Mouse (Mus musculus) heart, embryonic 16.5 days (tissue): Measurements from ENCODE around the gene Mgat5. TPM values are rescaled to one million over a fixed set of nuclear protein-coding genes. Genes with fewer than 3 reads are reported as not detected.
A peak's percentile ranks its signal among the peaks of the same experiment; 100 is the strongest.

Source experiments
- ATAC-seq: fragments of 200-750 bp; cut with Nextera tagmentation; replicated peaks from 2 replicates; pipeline ENCODE4 v1.8.0; 2017; ENCODE audit warnings: moderate number of reproducible peaks; ENCODE audit not compliant: insufficient read depth, low FRiP score; ENCODE audit errors: extremely low read depth
- H3K27ac ChIP-seq: fragments of 300-500 bp; sonication (generic); 2 replicates; pipeline ENCODE4 v1.5.1; 2014; ENCODE audit warnings: mild to moderate bottlenecking, low read length, control low read depth, moderate library complexity
- H3K27me3 ChIP-seq: fragments of 300-500 bp; sonication (generic); 2 replicates; pipeline ENCODE4 v1.6.1; 2014; ENCODE audit warnings: low read length, mixed read lengths; ENCODE audit not compliant: control insufficient read depth, insufficient read depth
- H3K36me3 ChIP-seq: fragments of 300-500 bp; sonication (generic); 2 replicates; pipeline ENCODE4 v1.6.1; 2014; ENCODE audit not compliant: control insufficient read depth, insufficient read depth
- H3K4me1 ChIP-seq: fragments of 300-500 bp; sonication (generic); 2 replicates; pipeline ENCODE4 v1.6.1; 2014; ENCODE audit warnings: low read length, mixed read lengths; ENCODE audit not compliant: control insufficient read depth, insufficient read depth
- H3K4me2 ChIP-seq: fragments of 300-500 bp; sonication (generic); 2 replicates; pipeline ENCODE4 v1.6.1; 2014; ENCODE audit warnings: low read depth, mild to moderate bottlenecking, control low read depth, low read length
- H3K4me3 ChIP-seq: fragments of 300-500 bp; sonication (generic); 2 replicates; pipeline ENCODE4 v1.5.1; 2014; ENCODE audit warnings: mild to moderate bottlenecking, control low read depth, low read length
- H3K9ac ChIP-seq: fragments of 300-500 bp; sonication (generic); 2 replicates; pipeline ENCODE4 v1.6.1; 2014; ENCODE audit warnings: low read length, control low read depth
- H3K9me3 ChIP-seq: fragments of 300-500 bp; sonication (generic); replicated peaks from 2 replicates; pipeline ENCODE4 v1.6.1; 2016; ENCODE audit warnings: low read length; ENCODE audit not compliant: control insufficient read depth
- WGBS: fragments of 180-500 bp; shearing (Covaris S2); extraction: QIAGEN DNeasy Blood & Tissue Kit; methylation state at CpG from one replicate; pipeline ENCODE4 v1.1.7; 2014; 5-methylcytosine and 5-hydroxymethylcytosine counted together
- polyA plus RNA-seq: library from polyadenylated mRNA; unstranded; fragments of >200 nt; fragmentation: Nextera tagmentation; extraction: Ambion mirVana; gene quantifications from 2 replicates; pipeline ENCODE4 v1.2.1, GENCODE M21; 2015

Gene Mgat5
- polyA plus RNA-seq, 1 experiment from 2014 or later, result 5.1 TPM

DNA sequence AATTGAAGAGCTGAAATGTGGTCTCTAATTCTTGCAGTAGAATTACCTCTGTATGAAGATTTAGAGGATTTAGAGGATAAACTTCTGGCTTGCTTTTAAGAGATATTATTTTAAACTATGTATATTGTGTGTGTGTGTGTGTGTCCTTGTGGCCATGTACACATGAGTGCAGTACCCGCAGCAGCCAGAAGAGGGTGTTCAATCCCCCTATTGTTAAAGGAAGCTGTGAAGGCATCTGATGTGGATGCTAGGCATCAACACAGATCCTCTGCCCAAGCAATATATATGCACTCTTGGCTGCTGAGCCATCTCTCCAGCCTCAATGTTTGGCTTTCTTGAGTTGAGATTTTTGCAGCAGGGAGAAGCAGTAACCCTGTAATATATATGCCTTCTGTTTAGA, 75.4 kb downstream of the Mgat5 start:
- no peaks in the 10 kb centered on the region for H3K4me1 ChIP-seq
- H3K4me2 ChIP-seq, result no peak overlapping the region
- ATAC-seq, result no peak

DNA sequence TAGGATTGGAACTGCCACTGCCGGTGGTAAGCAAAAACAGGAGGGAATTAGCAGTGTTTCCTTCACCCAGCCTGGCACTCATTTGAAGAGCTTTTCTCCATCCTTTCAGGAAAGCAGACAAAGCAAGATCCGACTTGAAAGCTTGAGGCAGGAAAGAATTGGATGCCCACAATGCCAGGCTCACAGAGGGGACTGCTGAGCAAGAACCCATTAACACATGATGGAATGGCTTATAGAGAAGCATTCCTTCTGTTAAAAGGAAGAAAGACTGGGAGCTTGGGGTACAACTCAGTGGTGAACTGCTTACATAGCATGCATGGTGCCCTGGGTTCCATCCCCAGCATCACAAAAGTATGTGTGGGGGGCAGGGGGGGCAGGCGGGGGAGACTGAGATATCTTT, 80.2 kb downstream of the Mgat5 start:
- Histone ChIP-seq H3K4me3 (no peak overlapping the region), H3K36me3 (no peaks in the 10 kb centered on the region), H3K9me3 (no peaks in the 10 kb centered on the region), H3K4me1 (no peaks in the 10 kb centered on the region), H3K9ac (no peak overlapping the region), H3K27me3 (no peaks in the 10 kb centered on the region), H3K4me2 (no peak overlapping the region), H3K27ac (no peak overlapping the region)
- 86% methylated on average over 3 of the region's 3 CpGs for WGBS
- ATAC-seq, result no peak

More for the DNA sequence above, 75.4 kb downstream of the Mgat5 start:
- no peak overlapping the region for H3K27ac ChIP-seq
- no peaks in the 10 kb centered on the region for H3K36me3 ChIP-seq
- H3K4me3 ChIP-seq, result no peak overlapping the region
- 95% methylated on average over 1 of the region's 1 CpGs for WGBS
- H3K9ac ChIP-seq, result no peak overlapping the region
- no peaks in the 10 kb centered on the region for H3K9me3 ChIP-seq
- no peaks in the 10 kb centered on the region for H3K27me3 ChIP-seq

DNA sequence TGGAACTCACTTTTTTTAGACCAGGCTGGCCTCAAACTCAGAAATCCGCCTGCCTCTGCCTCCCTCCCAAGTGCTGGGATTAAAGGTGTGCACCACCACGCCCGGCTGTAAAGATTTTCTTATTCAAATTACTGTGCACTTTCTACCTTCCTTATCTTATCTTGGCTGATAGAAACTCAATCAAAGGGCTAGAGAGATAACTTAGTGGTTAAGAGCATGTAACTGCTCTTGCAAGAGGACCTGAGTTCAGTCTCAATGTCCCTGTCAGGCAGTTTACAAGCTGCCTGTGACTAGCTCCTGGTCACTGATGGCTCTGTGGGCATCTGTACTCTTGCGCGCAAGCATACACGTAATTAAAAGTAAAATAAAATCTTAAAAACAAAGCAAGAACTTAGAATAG, 82.7 kb downstream of the Mgat5 start:
- Histone ChIP-seq H3K36me3 (no peaks in the 10 kb centered on the region), H3K4me3 (no peak overlapping the region), H3K4me2 (no peak overlapping the region), H3K27ac (no peak overlapping the region), H3K9me3 (no peaks in the 10 kb centered on the region), H3K27me3 (no peaks in the 10 kb centered on the region), H3K9ac (no peak overlapping the region), H3K4me1 (no peaks in the 10 kb centered on the region)
- ATAC-seq, result no peak
- WGBS, result 80% methylated on average over 6 of the region's 6 CpGs

DNA sequence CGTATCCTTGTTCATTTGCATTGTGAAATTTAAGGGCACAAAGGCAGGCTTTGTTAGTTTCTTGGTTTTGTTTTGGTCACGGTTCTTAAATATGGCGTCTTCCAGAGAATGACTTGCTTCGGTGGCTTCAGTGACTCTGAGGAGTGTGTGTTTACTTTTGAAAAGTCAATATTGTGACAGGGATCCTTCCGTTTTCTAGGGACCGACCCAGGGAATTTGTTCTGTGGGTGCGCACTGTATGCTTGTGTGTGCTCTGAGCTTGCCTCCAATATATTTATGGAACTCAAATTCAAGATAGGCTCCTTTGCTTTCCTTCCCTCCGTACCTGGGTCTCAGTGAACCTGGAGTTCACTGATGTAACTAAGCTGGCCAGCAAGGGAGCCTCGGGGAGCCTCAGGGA, 86.1 kb downstream of the Mgat5 start:
- no peaks in the 10 kb centered on the region for H3K36me3 ChIP-seq
- no peak overlapping the region for H3K9ac ChIP-seq
- no peak overlapping the region for H3K27ac ChIP-seq
- H3K9me3 ChIP-seq, result no peaks in the 10 kb centered on the region
- no peaks in the 10 kb centered on the region for H3K4me1 ChIP-seq
- WGBS, result 76% methylated on average over 9 of the region's 9 CpGs
- H3K27me3 ChIP-seq, result no peaks in the 10 kb centered on the region
- no peak for ATAC-seq
- no peak overlapping the region for H3K4me3 ChIP-seq
- H3K4me2 ChIP-seq, result no peak overlapping the region

DNA sequence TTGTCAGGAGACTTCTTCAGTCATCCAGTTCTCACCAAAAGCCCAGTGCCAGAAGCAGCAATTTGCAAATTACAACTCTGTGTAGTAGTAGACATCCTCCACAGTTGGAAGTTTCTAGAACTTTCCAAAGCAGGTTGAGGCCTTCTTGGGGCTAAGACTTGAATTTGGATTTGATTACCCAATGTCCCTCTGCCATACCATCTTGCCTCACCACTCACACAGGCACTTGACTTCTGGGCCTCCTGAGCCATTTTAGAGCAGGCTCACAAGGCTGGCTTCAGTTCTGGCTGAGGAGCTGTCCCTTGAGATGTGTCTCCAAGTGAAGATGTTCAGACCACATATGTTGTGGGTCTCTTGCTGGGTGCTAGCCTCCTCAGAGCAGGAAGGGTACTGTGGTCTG, 86.9 kb downstream of the Mgat5 start:
- ATAC-seq, result no peak
- H3K4me3 ChIP-seq, result no peak overlapping the region
- H3K27ac ChIP-seq, result no peak overlapping the region
- H3K27me3 ChIP-seq, result no peaks in the 10 kb centered on the region
- peaks cover 4% of the 10 kb centered on the region; the same call in 1 of the 2 replicates for H3K4me1 ChIP-seq
- no peaks in the 10 kb centered on the region for H3K9me3 ChIP-seq
- no peaks in the 10 kb centered on the region for H3K36me3 ChIP-seq
- no peak overlapping the region for H3K4me2 ChIP-seq
- no peak overlapping the region for H3K9ac ChIP-seq

DNA sequence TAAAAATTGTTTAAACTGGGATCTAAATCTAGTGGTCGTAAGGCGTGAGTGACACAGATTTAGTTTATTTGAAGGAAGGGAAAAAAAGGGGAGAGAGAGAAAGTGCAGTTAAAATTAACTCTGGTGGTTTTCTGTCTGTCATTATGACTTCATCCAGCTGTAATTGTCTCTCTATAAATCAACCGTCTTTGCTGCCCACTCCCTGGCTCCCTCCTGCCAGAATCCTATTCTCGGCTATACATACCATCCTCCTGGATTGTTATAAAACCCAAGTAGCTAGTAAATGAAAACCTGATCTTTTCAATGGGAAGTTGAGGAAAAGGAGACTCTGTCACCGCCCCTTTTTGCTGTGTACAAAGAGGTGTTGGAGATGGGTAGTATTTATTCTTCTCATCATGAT, 88.5 kb downstream of the Mgat5 start:
- Histone ChIP-seq H3K9ac (no peak overlapping the region), H3K4me1 (peaks cover 5% of the 10 kb centered on the region; the same call in 1 of the 2 replicates), H3K27ac (no peak overlapping the region), H3K27me3 (no peaks in the 10 kb centered on the region), H3K9me3 (no peaks in the 10 kb centered on the region), H3K4me2 (no peak overlapping the region), H3K4me3 (no peak overlapping the region), H3K36me3 (no peaks in the 10 kb centered on the region)
- no peak for ATAC-seq
- 63% methylated on average over 5 of the region's 5 CpGs for WGBS

DNA sequence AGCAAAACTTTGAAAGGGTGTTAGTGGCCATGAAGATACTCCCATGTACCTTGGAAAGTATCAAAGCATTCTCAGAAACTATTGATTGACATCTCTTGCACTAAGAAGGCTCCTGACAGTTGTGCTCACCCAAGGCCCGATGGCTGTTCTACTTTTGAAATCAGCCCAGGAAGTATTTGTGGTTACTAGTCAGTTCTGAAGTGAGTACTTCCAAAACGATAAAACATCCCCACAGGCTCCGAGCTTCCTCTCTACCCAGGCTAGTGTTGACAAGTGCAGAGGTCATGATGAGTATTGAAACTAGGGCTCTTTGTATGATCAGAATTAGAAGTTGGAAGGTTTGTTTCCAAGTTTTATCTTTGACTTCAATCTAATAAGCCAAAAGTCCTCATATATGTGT, 92.0 kb downstream of the Mgat5 start:
- Histone ChIP-seq H3K9ac (no peak overlapping the region), H3K4me1 (peaks cover 5% of the 10 kb centered on the region; the same call in 1 of the 2 replicates), H3K9me3 (no peaks in the 10 kb centered on the region), H3K27ac (no peak overlapping the region), H3K4me2 (no peak overlapping the region), H3K36me3 (no peaks in the 10 kb centered on the region), H3K27me3 (no peaks in the 10 kb centered on the region), H3K4me3 (no peak overlapping the region)
- 54% methylated on average over 3 of the region's 3 CpGs for WGBS
- no peak; the same call in 1 of the 2 replicates for ATAC-seq

DNA sequence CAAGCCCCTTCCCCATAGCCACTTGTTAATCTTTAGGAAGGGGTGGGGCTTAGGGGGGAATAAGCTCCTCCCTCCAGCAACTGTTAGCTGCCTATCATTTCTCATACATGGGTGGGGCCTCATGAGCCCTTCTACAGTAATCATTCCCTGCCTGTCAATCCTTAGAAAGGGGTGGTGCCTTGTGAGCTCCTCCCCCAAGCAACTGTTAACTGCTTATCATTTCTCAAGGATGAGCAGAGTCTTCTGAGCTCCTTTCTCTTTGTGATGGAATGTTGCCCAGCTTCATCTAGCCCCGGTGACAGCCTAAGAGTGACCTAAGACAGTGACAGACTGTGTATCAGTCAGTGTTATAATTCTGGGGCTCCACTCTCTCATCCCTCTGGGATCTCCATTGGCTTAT, 95.0 kb downstream of the Mgat5 start:
- Histone ChIP-seq H3K27ac (no peak overlapping the region), H3K27me3 (no peaks in the 10 kb centered on the region), H3K4me3 (no peak overlapping the region), H3K36me3 (no peaks in the 10 kb centered on the region), H3K9me3 (no peaks in the 10 kb centered on the region), H3K4me2 (no peak overlapping the region), H3K9ac (no peak overlapping the region), H3K4me1 (peaks cover 12% of the 10 kb centered on the region)
- WGBS, result 68% methylated on average over 1 of the region's 1 CpGs
- no peak for ATAC-seq

DNA sequence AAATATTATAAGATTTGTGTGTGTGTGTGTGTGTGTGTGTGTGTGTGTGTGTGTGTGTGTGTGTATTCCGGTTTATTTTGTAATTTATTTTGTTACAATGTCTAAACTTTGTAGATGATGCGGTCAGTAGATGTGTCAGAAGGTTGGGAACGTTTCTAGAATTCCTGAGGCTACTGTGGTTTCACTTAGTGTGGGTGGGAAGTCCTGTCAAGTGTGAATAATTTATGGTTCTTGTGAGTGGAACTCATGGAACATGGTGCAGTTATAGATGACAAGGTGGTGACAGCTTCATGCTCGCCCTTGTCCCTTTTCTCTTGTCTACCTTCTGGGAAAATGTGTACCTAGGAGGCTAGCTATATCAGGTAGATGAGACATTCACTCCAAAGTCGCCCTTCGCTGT, 96.2 kb downstream of the Mgat5 start:
- ATAC-seq, result no peak
- no peak overlapping the region for H3K9ac ChIP-seq
- H3K9me3 ChIP-seq, result no peaks in the 10 kb centered on the region
- H3K36me3 ChIP-seq, result no peaks in the 10 kb centered on the region
- WGBS, result 77% methylated on average over 6 of the region's 6 CpGs
- H3K4me3 ChIP-seq, result no peak overlapping the region
- no peak overlapping the region for H3K27ac ChIP-seq
- H3K4me1 ChIP-seq, result peaks cover 11% of the 10 kb centered on the region
- no peaks in the 10 kb centered on the region for H3K27me3 ChIP-seq
- no peak overlapping the region for H3K4me2 ChIP-seq

DNA sequence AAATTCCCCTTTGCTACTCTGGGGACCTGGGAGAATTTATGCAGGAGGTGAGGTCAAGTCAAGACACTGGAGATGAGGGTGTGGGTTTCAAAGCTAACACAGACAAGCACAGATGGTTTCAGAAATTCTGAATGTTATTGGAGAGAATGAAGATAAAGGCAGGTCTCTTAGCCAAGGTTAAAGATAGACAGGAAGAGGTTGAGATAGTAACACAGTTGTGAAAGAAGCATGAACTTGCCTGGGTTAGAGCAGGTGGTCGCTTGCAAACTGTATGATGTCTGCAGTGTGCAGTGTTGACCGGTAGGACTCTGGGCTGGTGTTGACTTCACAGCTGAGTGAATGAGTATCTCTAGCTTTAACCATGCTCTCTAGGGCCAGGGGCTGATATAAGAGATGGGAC, 97.8 kb downstream of the Mgat5 start:
- Histone ChIP-seq H3K9ac (no peak overlapping the region), H3K4me3 (no peak overlapping the region), H3K4me2 (no peak overlapping the region), H3K4me1 (peaks cover 7% of the 10 kb centered on the region), H3K27me3 (no peaks in the 10 kb centered on the region), H3K9me3 (no peaks in the 10 kb centered on the region), H3K36me3 (peaks cover 4% of the 10 kb centered on the region), H3K27ac (no peak overlapping the region)
- 55% methylated on average over 2 of the region's 2 CpGs for WGBS
- peak; percentile 24; the same call in 1 of the 2 replicates for ATAC-seq
